Mouse (Mus musculus): ENCODE data around the gene Pop5. TPM values are rescaled to one million over a fixed set of nuclear protein-coding genes. Genes with fewer than 3 reads are reported as not detected.

The Pop5 gene
- polyA plus RNA-seq, 1 experiment from 2014 or later, result 92.8 TPM

GRCm38 (mm10) chr5:115275998-115276397 is 40.4 kb downstream of the Pop5 start:
- WGBS, result 36% methylated on average over 14 of the region's 14 CpGs
- Histone ChIP-seq H3K9me3 (replicated peaks; ENCODE audit: control insufficient read depth, low read length, poor library complexity, severe bottlenecking) (no peaks in the 10 kb centered on the region), H3K4me1 (ENCODE audit: control insufficient read depth, insufficient read depth, low read length) (peaks cover 11% of the 10 kb centered on the region), H3K27me3 (ENCODE audit: control insufficient read depth, insufficient read depth, low read depth, low read length) (no peaks in the 10 kb centered on the region), H3K36me3 (ENCODE audit: control insufficient read depth, insufficient read depth, low read length) (no peaks in the 10 kb centered on the region), H3K9ac (ENCODE audit: low read depth, low read length) (no peak overlapping the region), H3K27ac (ENCODE audit: low read length) (no peak overlapping the region), H3K4me3 (ENCODE audit: low read depth, low read length) (no peak overlapping the region), H3K4me2 (ENCODE audit: low read length) (no peak overlapping the region)
- no peak for ATAC-seq

- Histone ChIP-seq H3K4me3 (ENCODE audit: low read depth, low read length) (no peak overlapping the region), H3K36me3 (ENCODE audit: control insufficient read depth, insufficient read depth, low read length) (no peaks in the 10 kb centered on the region), H3K4me2 (ENCODE audit: low read length) (no peak overlapping the region), H3K27me3 (ENCODE audit: control insufficient read depth, insufficient read depth, low read depth, low read length) (no peaks in the 10 kb centered on the region), H3K9ac (ENCODE audit: low read depth, low read length) (no peak overlapping the region), H3K4me1 (ENCODE audit: control insufficient read depth, insufficient read depth, low read length) (peaks cover 4% of the 10 kb centered on the region), H3K27ac (ENCODE audit: low read length) (no peak overlapping the region), H3K9me3 (replicated peaks; ENCODE audit: control insufficient read depth, low read length, poor library complexity, severe bottlenecking) (no peaks in the 10 kb centered on the region)
- no peak for ATAC-seq
- 81% methylated on average over 1 of the region's 1 CpGs for WGBS
Observed at GRCm38 (mm10) chr5:115278053-115278452, 42.4 kb downstream of the Pop5 start.

GRCm38 (mm10) chr5:115278785-115279184 is 43.1 kb downstream of the Pop5 start:
- Histone ChIP-seq H3K9ac (ENCODE audit: low read depth, low read length) (no peak overlapping the region), H3K27me3 (ENCODE audit: control insufficient read depth, insufficient read depth, low read depth, low read length) (no peaks in the 10 kb centered on the region), H3K36me3 (ENCODE audit: control insufficient read depth, insufficient read depth, low read length) (no peaks in the 10 kb centered on the region), H3K4me2 (ENCODE audit: low read length) (no peak overlapping the region), H3K9me3 (replicated peaks; ENCODE audit: control insufficient read depth, low read length, poor library complexity, severe bottlenecking) (no peaks in the 10 kb centered on the region), H3K4me3 (ENCODE audit: low read depth, low read length) (no peak overlapping the region), H3K4me1 (ENCODE audit: control insufficient read depth, insufficient read depth, low read length) (peaks cover 4% of the 10 kb centered on the region), H3K27ac (ENCODE audit: low read length) (no peak overlapping the region)
- WGBS, result 52% methylated on average over 2 of the region's 2 CpGs
- no peak for ATAC-seq

GRCm38 (mm10) chr5:115279226-115280049 is 43.8 kb downstream of the Pop5 start, which contains the start of gene Coq5:
Gene Coq5 (plus strand): TSS chr5:115279666.
- 4% methylated on average over 37 of the region's 45 CpGs for WGBS
- Histone ChIP-seq H3K4me3 (ENCODE audit: low read depth, low read length) (peak within 1 kb of the TSS; percentile 75), H3K4me1 (ENCODE audit: control insufficient read depth, insufficient read depth, low read length) (peaks cover 4% of the 10 kb centered on the region), H3K27me3 (ENCODE audit: control insufficient read depth, insufficient read depth, low read depth, low read length) (no peaks in the 10 kb centered on the region), H3K36me3 (ENCODE audit: control insufficient read depth, insufficient read depth, low read length) (peaks cover 4% of the 10 kb centered on the region; the same call in 1 of the 2 replicates), H3K9me3 (replicated peaks; ENCODE audit: control insufficient read depth, low read length, poor library complexity, severe bottlenecking) (no peaks in the 10 kb centered on the region), H3K4me2 (ENCODE audit: low read length) (peak within 1 kb of the TSS; percentile 80), H3K27ac (ENCODE audit: low read length) (peak within 1 kb of the TSS; percentile 62), H3K9ac (ENCODE audit: low read depth, low read length) (peak within 1 kb of the TSS; percentile 88)
- peak; percentile 91 for ATAC-seq

GRCm38 (mm10) chr5:115280050-115280687 is 44.5 kb downstream of the Pop5 start:
- H3K4me2 ChIP-seq (ENCODE audit: low read length), result peak overlapping the region; percentile 80
- 8% methylated on average over 17 of the region's 17 CpGs for WGBS
- H3K4me1 ChIP-seq (ENCODE audit: control insufficient read depth, insufficient read depth, low read length), result peaks cover 4% of the 10 kb centered on the region
- H3K36me3 ChIP-seq (ENCODE audit: control insufficient read depth, insufficient read depth, low read length), result peaks cover 5% of the 10 kb centered on the region; the same call in 1 of the 2 replicates
- H3K27me3 ChIP-seq (ENCODE audit: control insufficient read depth, insufficient read depth, low read depth, low read length), result no peaks in the 10 kb centered on the region
- H3K9ac ChIP-seq (ENCODE audit: low read depth, low read length), result peak overlapping the region; percentile 88
- H3K27ac ChIP-seq (ENCODE audit: low read length), result peak overlapping the region; percentile 62
- peak overlapping the region; percentile 75 for H3K4me3 ChIP-seq (ENCODE audit: low read depth, low read length)
- 0 out of 2 replicates have a peak, but pooled peaks have one; percentile 26 for ATAC-seq
- no peaks in the 10 kb centered on the region for H3K9me3 ChIP-seq (replicated peaks; ENCODE audit: control insufficient read depth, low read length, poor library complexity, severe bottlenecking)

- Histone ChIP-seq H3K9ac (ENCODE audit: low read depth, low read length) (no peak overlapping the region), H3K36me3 (ENCODE audit: control insufficient read depth, insufficient read depth, low read length) (peaks cover 5% of the 10 kb centered on the region; the same call in 1 of the 2 replicates), H3K9me3 (replicated peaks; ENCODE audit: control insufficient read depth, low read length, poor library complexity, severe bottlenecking) (no peaks in the 10 kb centered on the region), H3K27me3 (ENCODE audit: control insufficient read depth, insufficient read depth, low read depth, low read length) (no peaks in the 10 kb centered on the region), H3K4me1 (ENCODE audit: control insufficient read depth, insufficient read depth, low read length) (peaks cover 4% of the 10 kb centered on the region), H3K4me3 (ENCODE audit: low read depth, low read length) (no peak overlapping the region), H3K27ac (ENCODE audit: low read length) (no peak overlapping the region), H3K4me2 (ENCODE audit: low read length) (no peak overlapping the region)
- WGBS, result 100% methylated on average over 3 of the region's 3 CpGs
- ATAC-seq, result no peak
Observed at GRCm38 (mm10) chr5:115284735-115285134, 49.1 kb downstream of the Pop5 start.

GRCm38 (mm10) chr5:115294173-115294572 is 58.5 kb downstream of the Pop5 start:
- no peak overlapping the region for H3K9ac ChIP-seq (ENCODE audit: low read depth, low read length)
- 89% methylated on average over 8 of the region's 8 CpGs for WGBS
- H3K27me3 ChIP-seq (ENCODE audit: control insufficient read depth, insufficient read depth, low read depth, low read length), result no peaks in the 10 kb centered on the region
- ATAC-seq, result no peak
- no peak overlapping the region for H3K27ac ChIP-seq (ENCODE audit: low read length)
- H3K4me1 ChIP-seq (ENCODE audit: control insufficient read depth, insufficient read depth, low read length), result peaks cover 8% of the 10 kb centered on the region
- H3K4me2 ChIP-seq (ENCODE audit: low read length), result no peak overlapping the region
- no peaks in the 10 kb centered on the region for H3K9me3 ChIP-seq (replicated peaks; ENCODE audit: control insufficient read depth, low read length, poor library complexity, severe bottlenecking)
- no peak overlapping the region for H3K4me3 ChIP-seq (ENCODE audit: low read depth, low read length)
- peaks cover 36% of the 10 kb centered on the region for H3K36me3 ChIP-seq (ENCODE audit: control insufficient read depth, insufficient read depth, low read length)

Measured in midbrain, embryonic 16.5 days (tissue).